Mouse (Mus musculus): Measurements from ENCODE around the gene Anln. TPM values are rescaled to one million over a fixed set of nuclear protein-coding genes. Genes with fewer than 3 reads are reported as not detected.
A peak's percentile ranks its signal among the peaks of the same experiment; 100 is the strongest.

The Anln gene
- polyA plus RNA-seq, 1 experiment from 2014 or later: 36.8 TPM

DNA sequence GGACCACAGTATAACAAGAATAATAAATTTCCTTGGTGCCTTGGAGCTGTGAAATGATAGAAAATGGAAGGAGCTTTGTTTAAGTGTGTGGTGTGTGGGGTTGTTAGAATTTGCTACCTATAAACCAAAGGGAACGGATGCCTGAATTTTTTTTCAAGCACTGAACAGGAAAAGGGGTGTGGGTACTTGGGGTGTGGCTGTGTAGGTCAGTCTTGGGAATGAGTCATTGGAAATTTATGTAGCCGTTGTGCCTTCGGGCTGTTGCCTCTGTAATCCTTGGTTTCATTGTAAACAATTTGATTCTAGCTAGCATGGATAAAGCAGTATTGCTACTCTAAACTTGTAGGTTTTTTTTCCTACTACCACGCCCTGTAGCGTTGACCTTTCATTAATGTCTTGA lies 1.4 kb upstream of the Anln start:
- no peak overlapping the region for H3K4me2 ChIP-seq
- WGBS: 90% methylated on average over 5 of the region's 5 CpGs
- H3K4me3 ChIP-seq (replicated peaks): no peak overlapping the region
- no peaks in the 10 kb centered on the region for H3K36me3 ChIP-seq (replicated peaks)
- H3K4me1 ChIP-seq: peaks cover 17% of the 10 kb centered on the region
- H3K9me3 ChIP-seq: no peaks in the 10 kb centered on the region
- ATAC-seq (ENCODE audit: low FRiP score): no peak
- no peak overlapping the region for H3K9ac ChIP-seq
- H3K27me3 ChIP-seq: no peaks in the 10 kb centered on the region
- no peak overlapping the region for H3K27ac ChIP-seq

DNA sequence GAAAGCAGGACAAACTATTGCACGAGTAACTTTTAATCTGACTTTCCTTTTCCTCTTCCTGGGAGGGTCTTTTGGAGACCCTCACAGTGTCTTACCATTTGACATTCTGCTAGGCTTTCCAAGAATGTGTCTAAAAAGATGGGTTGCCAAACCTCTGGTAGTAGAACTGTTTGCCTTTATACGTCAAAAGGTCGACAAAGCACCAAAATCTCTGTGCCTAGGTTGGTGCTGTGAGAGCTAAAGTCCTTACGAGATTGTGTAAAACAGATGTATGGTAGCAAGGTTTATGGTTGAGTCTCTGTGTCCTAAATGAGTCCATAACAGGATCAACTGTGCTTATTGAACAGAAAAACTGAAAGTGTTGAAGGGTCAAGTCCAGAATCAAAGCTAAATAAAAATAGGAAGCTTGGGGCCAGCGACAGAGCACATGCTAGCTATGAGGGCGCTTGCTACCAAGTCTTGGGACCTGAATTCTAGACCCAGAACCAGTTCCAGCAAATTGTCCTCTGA lies 803 bp upstream of the Anln start:
- H3K9ac ChIP-seq: no peak overlapping the region
- no peaks in the 10 kb centered on the region for H3K9me3 ChIP-seq
- H3K4me1 ChIP-seq: peaks cover 17% of the 10 kb centered on the region
- ATAC-seq (ENCODE audit: low FRiP score): no peak
- peak overlapping the region; percentile 90; the same call in 1 of the 2 replicates for H3K27ac ChIP-seq
- 74% methylated on average over 6 of the region's 6 CpGs for WGBS
- peak overlapping the region; percentile 56 for H3K4me2 ChIP-seq
- H3K36me3 ChIP-seq (replicated peaks): no peaks in the 10 kb centered on the region
- peak overlapping the region; percentile 59 for H3K4me3 ChIP-seq (replicated peaks)
- no peaks in the 10 kb centered on the region for H3K27me3 ChIP-seq

DNA sequence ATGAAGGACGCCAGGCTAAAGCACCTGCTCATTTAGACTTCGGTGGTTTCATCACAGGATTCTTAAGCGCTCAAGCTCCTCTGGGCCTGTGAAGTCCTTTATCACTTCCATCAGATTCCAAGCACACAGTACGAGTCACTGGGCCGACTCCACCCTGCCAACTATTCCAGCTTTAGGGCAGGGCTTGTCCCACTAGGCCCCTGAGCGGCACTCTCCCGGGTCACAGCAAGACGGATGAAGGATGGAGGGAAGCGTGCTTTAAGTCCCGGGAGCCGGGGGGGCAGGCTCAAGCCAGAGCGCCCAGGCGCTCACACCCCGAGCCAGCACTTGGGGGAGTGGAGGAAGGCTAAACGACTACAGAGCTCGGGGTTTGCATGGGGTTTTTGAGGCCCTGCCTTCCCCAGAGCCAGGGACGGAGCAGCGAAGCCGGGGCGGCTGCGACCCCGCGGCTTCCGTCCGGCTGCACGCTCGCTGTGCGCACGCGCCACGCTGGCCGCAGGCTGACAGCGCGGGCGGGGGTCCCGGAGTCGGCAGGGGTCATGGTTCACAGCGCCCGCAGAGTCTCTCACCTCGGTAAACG lies 497 bp downstream of the Anln start:
- Histone ChIP-seq H3K9ac (peak overlapping the region; percentile 60), H3K4me2 (peak overlapping the region; percentile 56), H3K9me3 (no peaks in the 10 kb centered on the region), H3K4me3 (replicated peaks) (peak overlapping the region; percentile 59), H3K4me1 (peaks cover 17% of the 10 kb centered on the region), H3K36me3 (replicated peaks) (no peaks in the 10 kb centered on the region), H3K27me3 (no peaks in the 10 kb centered on the region), H3K27ac (peak overlapping the region; percentile 90)
- under 1% methylated on average over 41 of the region's 41 CpGs for WGBS
- ATAC-seq (ENCODE audit: low FRiP score): peak; percentile 80

DNA sequence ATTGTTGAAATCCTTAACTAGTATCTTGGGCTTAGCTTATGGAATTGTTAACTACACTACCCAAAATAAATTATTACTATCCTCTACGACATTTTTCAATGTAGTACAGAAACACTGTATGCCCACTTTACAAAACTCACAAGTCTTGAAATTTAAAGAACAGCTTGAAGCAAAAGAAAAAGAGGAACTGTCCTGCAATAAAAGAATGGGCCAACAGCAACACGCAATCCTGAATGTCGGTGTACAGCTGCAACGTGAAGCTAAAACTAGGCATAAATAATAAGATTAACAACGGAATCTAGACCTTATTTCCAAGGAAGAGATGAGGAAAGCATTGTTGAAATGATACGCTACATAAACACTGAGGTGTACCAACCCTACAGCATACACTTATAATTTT lies 1.1 kb downstream of the Anln start:
- peaks cover 17% of the 10 kb centered on the region for H3K4me1 ChIP-seq
- no peak for ATAC-seq (ENCODE audit: low FRiP score)
- H3K27ac ChIP-seq: peak overlapping the region; percentile 90; the same call in 1 of the 2 replicates
- peak overlapping the region; percentile 56 for H3K4me2 ChIP-seq
- H3K36me3 ChIP-seq (replicated peaks): peaks cover 4% of the 10 kb centered on the region; the same call in 1 of the 2 replicates
- H3K27me3 ChIP-seq: no peaks in the 10 kb centered on the region
- H3K9ac ChIP-seq: peak overlapping the region; percentile 60
- 22% methylated on average over 6 of the region's 6 CpGs for WGBS
- peak overlapping the region; percentile 59 for H3K4me3 ChIP-seq (replicated peaks)
- H3K9me3 ChIP-seq: no peaks in the 10 kb centered on the region

DNA sequence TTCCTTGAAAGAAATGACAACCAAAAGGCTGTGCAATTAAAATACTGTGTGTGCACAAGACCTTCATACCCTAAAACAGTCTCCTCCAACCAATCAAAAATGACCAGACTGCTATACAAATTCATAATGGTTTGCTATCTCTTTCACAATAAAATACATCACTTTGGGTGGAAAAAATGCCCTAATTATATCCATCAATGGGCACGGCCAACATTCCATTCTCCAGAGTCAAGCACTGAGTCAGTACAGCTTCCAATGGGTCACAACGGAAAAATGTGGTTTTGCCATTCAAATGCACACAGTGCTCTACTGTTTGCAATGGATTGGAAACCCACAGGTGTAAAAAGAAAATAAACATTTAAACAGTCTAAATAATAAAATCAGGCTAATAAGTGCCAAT lies 3.1 kb downstream of the Anln start:
- 73% methylated on average over 2 of the region's 2 CpGs for WGBS
- ATAC-seq (ENCODE audit: low FRiP score): no peak
- Histone ChIP-seq H3K27ac (no peak overlapping the region), H3K9me3 (no peaks in the 10 kb centered on the region), H3K4me1 (peaks cover 17% of the 10 kb centered on the region), H3K27me3 (no peaks in the 10 kb centered on the region), H3K4me2 (no peak overlapping the region), H3K4me3 (replicated peaks) (no peak overlapping the region), H3K9ac (no peak overlapping the region), H3K36me3 (replicated peaks) (peaks cover 21% of the 10 kb centered on the region)

DNA sequence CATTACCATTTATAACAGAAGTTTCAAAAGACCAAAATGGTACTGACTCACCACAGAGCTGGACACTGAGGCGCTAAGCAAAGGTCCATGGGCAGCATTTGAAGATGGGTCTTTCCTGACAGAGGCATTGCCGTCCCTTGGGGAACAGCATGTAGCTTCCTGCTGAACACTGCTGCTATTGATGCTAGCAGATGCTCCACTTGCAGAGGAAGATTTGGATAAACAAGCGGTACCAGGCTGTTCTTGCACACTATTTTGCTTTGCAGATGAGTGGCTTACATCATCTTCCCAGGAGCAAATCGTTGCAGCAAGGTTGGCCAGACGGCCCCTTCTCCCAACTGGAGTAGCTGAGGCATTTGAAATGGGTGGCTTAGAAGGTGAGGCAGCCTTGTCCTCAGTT lies 12.9 kb downstream of the Anln start:
- no peaks in the 10 kb centered on the region for H3K4me1 ChIP-seq
- H3K9me3 ChIP-seq: no peaks in the 10 kb centered on the region
- 87% methylated on average over 5 of the region's 5 CpGs for WGBS
- H3K4me3 ChIP-seq (replicated peaks): no peak overlapping the region
- H3K4me2 ChIP-seq: no peak overlapping the region
- ATAC-seq (ENCODE audit: low FRiP score): no peak
- no peaks in the 10 kb centered on the region for H3K27me3 ChIP-seq
- no peak overlapping the region for H3K27ac ChIP-seq
- H3K36me3 ChIP-seq (replicated peaks): peaks cover 85% of the 10 kb centered on the region
- H3K9ac ChIP-seq: no peak overlapping the region

- Histone ChIP-seq H3K4me1 (no peaks in the 10 kb centered on the region), H3K4me3 (replicated peaks) (no peak overlapping the region), H3K9me3 (no peaks in the 10 kb centered on the region), H3K4me2 (no peak overlapping the region), H3K27ac (no peak overlapping the region), H3K27me3 (no peaks in the 10 kb centered on the region), H3K9ac (no peak overlapping the region), H3K36me3 (replicated peaks) (peaks cover 82% of the 10 kb centered on the region)
- no peak for ATAC-seq (ENCODE audit: low FRiP score)
- 97% methylated on average over 4 of the region's 4 CpGs for WGBS
These were observed 16.2 kb downstream of the Anln start for GRCm38 (mm10) chr9:22372760-22373159.

- H3K4me1 ChIP-seq: no peaks in the 10 kb centered on the region
- 86% methylated on average over 6 of the region's 6 CpGs for WGBS
- no peaks in the 10 kb centered on the region for H3K9me3 ChIP-seq
- no peak overlapping the region for H3K4me3 ChIP-seq (replicated peaks)
- no peaks in the 10 kb centered on the region for H3K27me3 ChIP-seq
- H3K27ac ChIP-seq: no peak overlapping the region
- H3K4me2 ChIP-seq: no peak overlapping the region
- no peak for ATAC-seq (ENCODE audit: low FRiP score)
- peaks cover 84% of the 10 kb centered on the region for H3K36me3 ChIP-seq (replicated peaks)
- H3K9ac ChIP-seq: no peak overlapping the region
These were observed 21.0 kb downstream of the Anln start for GRCm38 (mm10) chr9:22368030-22368429.

GRCm38 (mm10) chr9:22366621-22367020 lies 22.4 kb downstream of the Anln start:
- Histone ChIP-seq H3K4me3 (replicated peaks) (no peak overlapping the region), H3K4me2 (no peak overlapping the region), H3K4me1 (no peaks in the 10 kb centered on the region), H3K27ac (no peak overlapping the region; the same call in 1 of the 2 replicates), H3K9me3 (no peaks in the 10 kb centered on the region), H3K27me3 (no peaks in the 10 kb centered on the region), H3K9ac (no peak overlapping the region), H3K36me3 (replicated peaks) (peaks cover 82% of the 10 kb centered on the region)
- 97% methylated on average over 10 of the region's 10 CpGs for WGBS
- ATAC-seq (ENCODE audit: low FRiP score): no peak

DNA sequence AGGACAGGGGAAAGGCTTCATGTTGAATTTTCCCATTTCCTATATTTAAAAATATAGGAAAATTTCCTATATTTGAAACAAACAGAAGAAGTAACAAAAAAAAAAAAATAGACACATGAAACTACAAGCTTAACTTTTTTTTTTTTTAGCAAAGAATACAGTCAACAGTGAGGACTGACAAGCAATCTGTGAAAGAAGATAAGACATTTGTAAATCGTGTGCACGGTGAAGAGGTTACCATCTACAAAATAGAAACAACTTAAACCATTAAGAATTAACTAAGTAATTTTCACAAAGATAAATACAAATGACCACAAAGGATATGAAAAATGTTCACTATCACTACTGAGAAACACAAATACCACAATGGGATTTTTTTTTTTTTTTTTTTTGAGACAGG lies 22.8 kb downstream of the Anln start:
- Histone ChIP-seq H3K9ac (no peak overlapping the region), H3K9me3 (no peaks in the 10 kb centered on the region), H3K36me3 (replicated peaks) (peaks cover 80% of the 10 kb centered on the region), H3K4me1 (no peaks in the 10 kb centered on the region), H3K4me3 (replicated peaks) (no peak overlapping the region), H3K4me2 (no peak overlapping the region), H3K27ac (no peak overlapping the region), H3K27me3 (no peaks in the 10 kb centered on the region)
- WGBS: 99% methylated on average over 2 of the region's 2 CpGs
- ATAC-seq (ENCODE audit: low FRiP score): no peak

DNA sequence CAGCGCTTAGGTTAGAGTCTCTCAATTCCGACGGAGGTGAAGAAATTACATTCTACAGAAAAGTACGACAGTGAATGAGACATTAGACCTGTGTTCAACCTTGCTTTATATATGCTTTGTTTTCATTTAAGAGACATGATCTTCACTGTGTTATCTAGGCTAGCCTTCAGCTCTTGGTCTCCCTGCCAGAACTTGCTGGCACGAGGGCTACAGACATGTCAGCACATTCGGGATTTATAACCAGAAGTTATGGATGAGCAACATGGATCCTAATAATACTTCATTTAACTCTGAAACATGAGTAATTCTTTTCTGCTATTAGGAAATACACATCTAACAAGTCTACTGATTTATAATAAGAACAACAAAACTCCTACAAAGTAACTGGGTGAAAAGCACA lies 28.1 kb downstream of the Anln start:
- Histone ChIP-seq H3K4me1 (no peaks in the 10 kb centered on the region), H3K9ac (no peak overlapping the region), H3K36me3 (replicated peaks) (peaks cover 85% of the 10 kb centered on the region), H3K4me2 (no peak overlapping the region), H3K9me3 (no peaks in the 10 kb centered on the region), H3K4me3 (replicated peaks) (no peak overlapping the region), H3K27me3 (no peaks in the 10 kb centered on the region), H3K27ac (no peak overlapping the region)
- ATAC-seq (ENCODE audit: low FRiP score): no peak
- WGBS: 93% methylated on average over 6 of the region's 6 CpGs

GRCm38 (mm10) chr9:22355919-22356318 lies 33.1 kb downstream of the Anln start:
- peaks cover 74% of the 10 kb centered on the region for H3K36me3 ChIP-seq (replicated peaks)
- no peak for ATAC-seq (ENCODE audit: low FRiP score)
- H3K4me1 ChIP-seq: no peaks in the 10 kb centered on the region
- no peak overlapping the region for H3K4me3 ChIP-seq (replicated peaks)
- no peak overlapping the region for H3K4me2 ChIP-seq
- WGBS: 80% methylated on average over 3 of the region's 3 CpGs
- H3K27me3 ChIP-seq: no peaks in the 10 kb centered on the region
- no peaks in the 10 kb centered on the region for H3K9me3 ChIP-seq
- H3K9ac ChIP-seq: no peak overlapping the region
- H3K27ac ChIP-seq: no peak overlapping the region

DNA sequence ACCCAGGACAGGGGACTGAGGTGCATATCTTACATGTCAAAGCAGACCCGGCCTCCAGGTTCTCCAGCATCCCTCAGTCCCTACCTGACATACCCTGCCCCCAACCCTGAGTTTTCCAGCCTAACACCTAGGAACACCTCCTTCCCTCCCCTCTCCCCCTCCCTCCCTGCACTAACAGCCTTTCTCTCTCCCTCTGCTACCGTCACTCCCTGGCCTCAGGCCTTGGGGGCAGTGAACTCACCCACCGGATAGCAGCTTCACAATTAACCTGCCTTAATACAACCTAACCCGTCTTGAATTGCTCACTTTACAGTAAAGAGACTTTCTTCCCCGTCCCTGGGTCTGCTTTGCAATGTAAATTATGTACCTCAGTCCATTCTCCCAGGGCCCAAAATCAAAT lies 35.1 kb downstream of the Anln start:
- 82% methylated on average over 5 of the region's 5 CpGs for WGBS
- H3K36me3 ChIP-seq (replicated peaks): peaks cover 62% of the 10 kb centered on the region
- no peak overlapping the region for H3K9ac ChIP-seq
- H3K27me3 ChIP-seq: no peaks in the 10 kb centered on the region
- H3K9me3 ChIP-seq: no peaks in the 10 kb centered on the region
- no peak for ATAC-seq (ENCODE audit: low FRiP score)
- no peaks in the 10 kb centered on the region for H3K4me1 ChIP-seq
- H3K4me2 ChIP-seq: no peak overlapping the region
- H3K4me3 ChIP-seq (replicated peaks): no peak overlapping the region
- no peak overlapping the region for H3K27ac ChIP-seq

All from forebrain, embryonic 12.5 days (tissue).